Mouse (Mus musculus) liver, embryonic 14.5 days (tissue): Measurements from ENCODE around the gene Cd2.

Experiments used
- CTCF ChIP-seq: IDR thresholded peaks from 2 replicates; pipeline ENCODE4 v1.5.1; 2016; ENCODE audit warnings: antibody characterized with exemption, low read depth, control low read depth
- EP300 ChIP-seq: IDR thresholded peaks from 2 replicates; pipeline ENCODE4 v1.6.1; 2016; ENCODE audit warnings: antibody characterized with exemption, low read depth

DNA sequence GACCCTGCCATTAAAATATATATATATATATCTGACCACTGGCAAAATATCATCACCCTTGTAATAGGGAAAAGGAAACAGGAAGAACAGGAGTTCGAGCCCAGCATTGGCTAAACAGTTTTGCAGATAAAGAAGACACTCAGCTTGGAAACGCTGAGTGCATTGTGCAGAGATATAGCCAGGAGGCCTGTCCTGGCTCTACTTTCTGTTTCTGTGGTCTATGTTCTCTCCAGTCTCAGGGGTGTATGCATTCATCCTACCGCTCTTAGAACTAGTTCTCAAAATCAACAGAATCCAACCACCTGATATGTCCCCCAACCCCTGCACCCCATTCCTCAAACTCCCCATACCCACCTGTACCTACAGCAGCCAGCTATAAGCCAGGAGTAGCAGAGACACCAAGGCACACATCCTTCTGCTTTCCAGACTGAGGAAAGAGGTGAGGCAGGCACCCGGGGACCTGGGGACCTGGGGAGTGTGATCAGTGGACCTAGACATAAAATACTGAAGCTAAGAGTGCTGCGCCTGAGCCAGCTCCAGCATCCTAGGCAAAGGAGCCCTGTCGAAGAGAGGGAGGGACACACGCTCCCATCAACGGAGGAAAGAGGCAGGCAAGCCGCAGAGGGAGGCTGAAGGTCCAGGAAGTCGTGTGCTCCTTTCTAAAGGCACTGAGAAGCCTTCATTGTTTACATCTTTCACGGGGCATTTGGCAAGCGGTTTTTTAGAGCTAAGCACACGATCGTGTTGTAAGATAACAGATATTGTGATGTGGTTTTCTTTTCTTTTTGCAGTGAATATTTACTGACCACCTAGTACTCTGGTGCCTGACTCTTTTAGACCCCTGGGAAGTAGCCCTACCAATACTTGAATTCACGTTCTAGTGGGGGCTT, 8.4 kb upstream of the Cd2 start:
- no peak for TF ChIP-seq CTCF
- TF ChIP-seq EP300: no peak
